In the genomic region with DNA sequence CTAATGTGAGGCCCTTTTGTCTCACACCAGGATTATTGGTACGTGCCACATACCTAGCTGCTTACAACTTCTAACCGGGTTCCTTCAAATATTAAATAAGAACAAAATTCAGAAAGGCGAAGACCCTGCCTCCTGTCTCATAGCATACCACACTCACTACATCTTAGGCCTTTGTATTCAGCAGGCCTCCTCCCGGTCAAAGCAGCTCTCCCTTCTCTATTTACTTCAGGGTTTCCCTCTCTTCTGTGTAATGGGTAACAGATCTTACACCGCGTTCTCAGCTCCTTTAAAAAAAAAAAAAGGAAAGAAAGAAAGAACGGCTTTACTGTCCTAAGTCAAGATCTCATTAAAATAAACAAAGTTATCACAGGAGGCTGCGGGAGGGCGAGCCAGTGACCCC, we compare ENCODE assay signal across 7 mouse cellular contexts. TPM values are rescaled to one million over a fixed set of nuclear protein-coding genes. Genes with fewer than 3 reads are reported as not detected.
DNase-seq lines count a peak whose midpoint lies in the region; ATAC-seq lines count a peak whose summit lies in the region.

No protein-coding gene starts in this region.

- H3K4me2 ChIP-seq in limb, embryonic 15.5 days, result peak overlapping the region; percentile 97
- peak overlapping the region; percentile 84 for H3K4me2 ChIP-seq in stomach, embryonic 15.5 days

- peaks cover 72% of the 10 kb centered on the region for H3K36me3 ChIP-seq in erythroblast, embryonic 14.5 days (ENCODE audit: control insufficient read depth)
- peaks cover 37% of the 10 kb centered on the region for H3K36me3 ChIP-seq in limb, embryonic 15.5 days
- H3K36me3 ChIP-seq in stomach, embryonic 15.5 days, result peaks cover 19% of the 10 kb centered on the region

- peaks cover 58% of the 10 kb centered on the region for H3K4me1 ChIP-seq in erythroblast, embryonic 14.5 days (ENCODE audit: control insufficient read depth)
- peaks cover 38% of the 10 kb centered on the region for H3K4me1 ChIP-seq in limb, embryonic 15.5 days
- H3K4me1 ChIP-seq in stomach, embryonic 15.5 days, result peaks cover 14% of the 10 kb centered on the region

- WGBS in limb, embryonic 15.5 days, result 14% methylated on average over 9 of the region's 9 CpGs
- 12% methylated on average over 9 of the region's 9 CpGs for WGBS in stomach, embryonic 15.5 days

- H3K27me3 ChIP-seq in erythroblast, embryonic 14.5 days (ENCODE audit: control insufficient read depth), result no peaks in the 10 kb centered on the region
- no peaks in the 10 kb centered on the region for H3K27me3 ChIP-seq in limb, embryonic 15.5 days
- no peaks in the 10 kb centered on the region for H3K27me3 ChIP-seq in stomach, embryonic 15.5 days (replicated peaks)

- peak overlapping the region; percentile 99 for H3K4me3 ChIP-seq in erythroblast, embryonic 14.5 days (replicated peaks)
- peak overlapping the region; percentile 88 for H3K4me3 ChIP-seq in limb, embryonic 15.5 days
- peak overlapping the region; percentile 94 for H3K4me3 ChIP-seq in stomach, embryonic 15.5 days (replicated peaks)

- H3K27ac ChIP-seq in limb, embryonic 15.5 days, result peak overlapping the region; percentile 97
- H3K27ac ChIP-seq in stomach, embryonic 15.5 days, result peak overlapping the region; percentile 96

- H3K9me3 ChIP-seq in erythroblast, embryonic 14.5 days (ENCODE audit: control insufficient read depth, low read length), result no peaks in the 10 kb centered on the region
- no peaks in the 10 kb centered on the region for H3K9me3 ChIP-seq in limb, embryonic 15.5 days
- no peaks in the 10 kb centered on the region for H3K9me3 ChIP-seq in stomach, embryonic 15.5 days

- H3K9ac ChIP-seq in limb, embryonic 15.5 days, result peak overlapping the region; percentile 91
- H3K9ac ChIP-seq in stomach, embryonic 15.5 days, result peak overlapping the region; percentile 82

- no peak for ATAC-seq in limb, embryonic 15.5 days (ENCODE audit: insufficient number of reproducible peaks, low FRiP score, low TSS enrichment, low read depth)
- no peak for ATAC-seq in stomach, embryonic 15.5 days (ENCODE audit: insufficient read depth, low FRiP score, low read depth)

- DNase-seq in retina, embryonic 14.5 days (ENCODE audit: low spot score), result peak; percentile 16
- DNase-seq in retina, postnatal 1 day, result no peak
- DNase-seq in cerebellum, postnatal 14 days, result no peak
- no peak for DNase-seq in ovary, adult 18-20 months (ENCODE audit: low spot score)

RNA-seq across cellular contexts. Expression of a gene that starts 0.8 kb away (rescaled TPM):
- 9.8 and 9.9 TPM in 2 replicates for polyA plus RNA-seq in erythroblast, embryonic 14.5 days (2012)
- polyA plus RNA-seq in limb, embryonic 15.5 days (2015; fragmentation: Nextera tagmentation; extraction: Ambion mirVana), result 115 and 118 TPM in 2 replicates
- 96.8 and 102 TPM in 2 replicates for polyA plus RNA-seq in stomach, embryonic 15.5 days (2015; fragmentation: Nextera tagmentation; extraction: Ambion mirVana)

RNA-seq across cellular contexts. Expression of a gene that starts 0.9 kb away (rescaled TPM):
- 8.2 and 8.8 TPM in 2 replicates for polyA plus RNA-seq in erythroblast, embryonic 14.5 days (2012)
- 24.9 and 26.7 TPM in 2 replicates for polyA plus RNA-seq in limb, embryonic 15.5 days (2015; fragmentation: Nextera tagmentation; extraction: Ambion mirVana)
- polyA plus RNA-seq in stomach, embryonic 15.5 days (2015; fragmentation: Nextera tagmentation; extraction: Ambion mirVana), result 23.2 and 27.3 TPM in 2 replicates

RNA-seq across cellular contexts. Expression of a gene that starts 6.2 kb away (rescaled TPM):
- polyA plus RNA-seq in erythroblast, embryonic 14.5 days (2012), result 0.07 TPM in 2 replicates
- polyA plus RNA-seq in limb, embryonic 15.5 days (2015; fragmentation: Nextera tagmentation; extraction: Ambion mirVana), result 19.7 and 19.8 TPM in 2 replicates
- 14.6 and 15.8 TPM in 2 replicates for polyA plus RNA-seq in stomach, embryonic 15.5 days (2015; fragmentation: Nextera tagmentation; extraction: Ambion mirVana)

RNA-seq across cellular contexts. Expression of a gene that starts 13.4 kb away (rescaled TPM):
- 0.03 TPM in 1 of 2 replicates, not detected in the other for polyA plus RNA-seq in erythroblast, embryonic 14.5 days (2012)
- polyA plus RNA-seq in limb, embryonic 15.5 days (2015; fragmentation: Nextera tagmentation; extraction: Ambion mirVana), result 0.26 and 0.34 TPM in 2 replicates
- 0.28 and 0.31 TPM in 2 replicates for polyA plus RNA-seq in stomach, embryonic 15.5 days (2015; fragmentation: Nextera tagmentation; extraction: Ambion mirVana)

RNA-seq across cellular contexts. Expression of a gene that starts 13.4 kb away (rescaled TPM):
- polyA plus RNA-seq in erythroblast, embryonic 14.5 days (2012), result not detected in 2 replicates
- polyA plus RNA-seq in limb, embryonic 15.5 days (2015; fragmentation: Nextera tagmentation; extraction: Ambion mirVana), result not detected in 2 replicates
- polyA plus RNA-seq in stomach, embryonic 15.5 days (2015; fragmentation: Nextera tagmentation; extraction: Ambion mirVana), result not detected in 2 replicates

Comparison
In these comparisons a context has a peak if more than half of its experiments do, and no peak if none do; other contexts are left out.
1. RNA of a gene that starts 6.2 kb away (polyA plus RNA-seq): 19.7 to 19.8 TPM in limb, embryonic 15.5 days and 14.6 to 15.8 TPM in stomach, embryonic 15.5 days; 0.07 TPM in erythroblast, embryonic 14.5 days; every median in the first group is over 10 times any median in the second.
2. Peak in every context shown above with its lines, with median percentiles within 50 percentile points of each other: H3K4me3 ChIP-seq.